Mouse (Mus musculus) lung, postnatal 14 days (tissue): ENCODE measurements at regions not wholly inside any gene's neighbourhood (a gene's known extent, or its start where the extent isn't known, plus 50 kb on each side); places are given as distances from the start of the nearest gene placed in this dataset.

Experiments used
- DNase-seq: peaks from one replicate; pipeline ENCODE4 v3.0.0; 2021

DNA sequence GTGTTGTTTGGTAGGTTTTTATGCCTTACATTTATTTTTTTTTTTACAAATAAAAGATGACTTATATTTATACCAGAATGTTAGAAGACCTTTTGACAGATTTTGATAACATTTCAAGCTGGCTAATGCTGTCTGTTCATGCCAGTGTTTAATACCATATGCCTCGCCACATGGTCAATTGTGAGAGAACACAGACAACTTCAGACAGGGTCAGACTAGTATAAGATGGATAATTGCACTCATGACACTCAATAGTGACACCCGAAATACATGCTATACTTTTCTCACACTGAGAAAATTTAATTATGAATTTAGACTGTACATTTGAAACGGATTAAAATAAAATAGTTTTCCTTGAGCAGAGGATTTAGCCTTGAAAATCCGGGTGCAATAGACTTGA, 769.9 kb downstream of the Slitrk6 start:
- no peak for DNase-seq

DNA sequence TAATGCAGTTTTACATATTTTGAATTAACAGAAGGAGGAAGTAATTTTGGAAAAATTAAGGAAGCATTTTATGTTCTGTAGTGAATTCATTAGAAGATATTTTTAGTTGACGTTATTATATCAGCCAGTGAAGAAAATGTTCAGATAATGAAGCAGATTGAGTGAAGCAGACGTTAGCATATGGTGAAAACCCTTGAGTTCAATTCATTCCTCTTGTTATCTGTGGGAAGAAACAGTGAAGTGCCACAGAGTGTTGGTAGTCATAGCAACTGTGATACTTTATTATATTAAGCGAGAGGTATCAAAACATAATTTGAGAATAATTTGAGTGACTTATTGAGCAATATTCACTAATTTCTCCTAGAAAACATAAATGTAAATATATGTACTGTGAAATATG, 796.9 kb downstream of the Slitrk6 start:
- no peak for DNase-seq

DNA sequence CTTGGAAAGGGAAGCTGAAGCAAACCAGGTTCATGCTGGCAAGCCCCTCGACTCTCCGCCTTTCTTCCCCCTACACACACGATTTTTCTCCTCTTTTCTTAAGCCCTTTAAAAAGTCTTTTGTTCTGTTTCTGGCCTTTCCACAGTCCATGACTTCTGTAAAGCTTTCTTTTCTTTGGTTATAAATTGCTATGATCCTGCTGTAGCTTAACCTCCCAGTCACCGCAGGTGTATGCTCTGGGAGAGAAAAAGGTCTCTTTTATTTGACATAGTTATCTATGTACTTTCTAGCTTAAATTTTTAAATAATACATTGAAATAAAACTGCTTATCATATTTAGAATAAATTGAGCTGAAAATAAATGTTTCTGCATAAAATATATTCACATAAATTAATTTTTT, 813.0 kb downstream of the Slitrk6 start:
- no peak for DNase-seq

DNA sequence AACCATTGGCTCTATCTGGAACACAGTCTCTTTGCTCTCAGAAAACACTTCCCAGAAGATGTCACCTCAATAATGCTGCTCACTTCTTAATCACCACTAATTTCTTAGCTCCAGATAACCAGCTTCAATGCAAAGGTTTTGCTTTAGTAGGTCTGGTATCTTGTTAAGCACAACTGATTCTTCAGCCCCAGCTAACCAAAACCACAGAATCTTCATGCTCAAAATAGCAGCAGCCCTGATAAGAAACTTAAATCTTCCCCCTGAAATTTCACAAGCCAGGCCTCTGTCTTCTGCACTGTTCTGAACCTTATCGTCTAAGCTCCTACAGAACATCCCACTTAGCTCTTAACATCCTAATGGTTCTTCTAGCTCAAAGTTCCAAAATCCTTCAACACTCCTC, 813.8 kb downstream of the Slitrk6 start:
- DNase-seq: no peak

- no peak for DNase-seq
These were observed 817.5 kb downstream of the Slitrk6 start for GRCm38 (mm10) chr14:109937432-109937831.

DNA sequence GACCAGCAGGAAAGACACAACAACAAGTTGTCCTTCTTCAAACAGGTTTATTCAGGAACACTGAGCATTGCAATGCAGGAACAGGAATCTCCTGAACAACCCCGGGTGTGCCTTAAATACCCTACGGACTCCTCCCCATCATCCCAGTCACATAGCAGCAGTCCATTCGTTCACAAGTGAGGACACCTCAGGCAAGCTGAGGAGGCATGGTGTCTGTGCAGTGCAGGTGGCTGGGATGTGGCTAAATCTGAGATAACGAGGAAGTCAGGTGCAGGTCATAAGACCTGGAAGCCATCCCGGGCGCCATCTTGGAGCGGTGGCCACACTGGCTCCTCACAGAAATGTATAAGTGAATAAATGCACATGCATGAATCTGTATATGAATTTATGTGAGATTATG, 826.0 kb downstream of the Slitrk6 start:
- no peak for DNase-seq

DNA sequence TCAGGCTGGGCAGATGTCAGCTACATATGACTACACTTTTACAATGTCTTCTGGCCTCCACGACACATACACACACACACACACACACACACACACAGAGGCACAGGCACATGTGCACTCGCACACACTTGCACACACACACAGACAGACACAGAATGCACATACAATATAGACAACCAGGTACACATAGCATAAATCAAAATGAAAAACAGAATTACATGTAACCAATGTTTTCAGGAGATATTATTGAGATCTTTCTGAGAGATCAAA, 863.1 kb downstream of the Slitrk6 start:
- DNase-seq: no peak

DNA sequence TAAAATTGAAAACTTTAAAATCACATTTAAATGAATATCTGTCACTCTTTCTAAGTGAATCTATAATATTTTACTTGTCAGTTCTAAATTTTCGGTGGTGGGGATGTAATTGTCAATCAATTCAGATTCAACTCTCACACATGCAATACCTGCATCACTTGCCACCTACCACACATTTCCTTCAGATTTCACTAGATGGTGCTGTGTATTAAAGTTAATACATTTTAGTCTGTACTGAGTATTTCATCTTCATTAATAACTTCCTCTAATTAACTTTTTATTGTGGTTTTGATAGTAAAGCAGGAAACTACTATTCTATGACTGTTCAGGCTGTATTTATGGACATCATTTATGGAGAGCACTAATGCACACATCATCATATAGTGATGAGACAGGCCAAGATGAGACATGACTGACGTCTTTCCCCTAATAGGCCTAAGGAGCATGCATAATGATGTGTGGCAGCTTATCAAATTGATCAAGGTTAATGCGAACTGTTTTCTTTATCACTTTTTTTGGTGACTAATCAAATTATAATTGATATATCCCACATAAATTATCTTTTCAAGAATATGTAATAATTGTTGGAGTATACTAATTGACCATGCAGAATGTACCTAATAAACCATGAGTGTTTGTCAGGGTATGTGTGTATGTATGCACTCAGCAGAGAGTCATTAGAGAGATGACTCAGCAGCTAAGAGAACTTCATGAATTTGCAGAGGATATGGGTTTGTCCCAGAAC, 863.6 kb downstream of the Slitrk6 start:
- DNase-seq: no peak

- DNase-seq: no peak
These were observed 877.8 kb downstream of the Slitrk6 start for GRCm38 (mm10) chr14:109876950-109877663.

DNA sequence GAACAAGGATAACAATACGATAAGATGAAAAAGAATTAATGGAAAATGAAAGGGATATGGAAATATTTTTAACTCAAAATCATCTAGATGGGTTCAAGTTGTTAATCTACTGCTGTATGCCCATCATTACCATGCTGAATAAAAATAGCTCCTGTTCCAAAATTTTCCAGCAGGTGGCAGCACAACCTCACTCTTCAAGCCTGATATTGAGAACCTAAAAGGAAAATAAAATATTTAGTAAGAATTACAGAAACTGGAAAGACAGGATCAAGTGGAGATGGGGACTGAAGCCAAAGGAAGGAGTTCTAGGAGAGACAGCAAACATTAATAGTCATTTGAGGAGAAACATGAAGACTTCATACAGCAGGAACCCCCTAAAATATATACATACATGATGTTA, 880.7 kb downstream of the Slitrk6 start:
- DNase-seq: peak; percentile 30

GRCm38 (mm10) chr14:109840354-109841104, 914.4 kb downstream of the Slitrk6 start:
- no peak for DNase-seq

GRCm38 (mm10) chr14:109802522-109803126, 888.7 kb upstream of the Slitrk1 start:
- no peak for DNase-seq

- no peak for DNase-seq
These were observed 858.3 kb upstream of the Slitrk1 start for GRCm38 (mm10) chr14:109772246-109772645.

DNA sequence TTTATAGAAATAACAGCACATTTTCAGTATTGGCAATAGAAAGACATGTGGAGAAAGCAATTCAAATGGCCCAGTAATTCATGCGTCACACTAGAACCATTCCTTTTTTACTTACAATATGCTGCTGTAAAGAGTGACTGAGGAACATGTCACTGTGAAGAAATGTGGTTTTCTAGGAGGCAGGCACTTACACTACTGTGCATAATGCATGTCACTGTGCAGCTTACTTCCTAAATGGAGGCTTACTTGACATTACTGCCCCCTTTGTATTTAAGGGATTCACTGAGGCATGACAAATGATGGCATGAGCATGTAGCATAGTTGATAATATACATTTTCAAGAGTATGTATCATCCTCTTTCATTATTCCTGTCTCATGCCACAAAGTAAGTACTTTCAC, 846.9 kb upstream of the Slitrk1 start:
- DNase-seq: no peak
